Mouse (Mus musculus): Measurements from ENCODE around the gene Grasp.

Gene Grasp

GRCm38 (mm10) chr15:101224006-101224906, at the start of gene Grasp:
TSS of gene Grasp (plus strand) at chr15:101224188.
- DNase-seq = peak; percentile 82

- DNase-seq = peak; percentile 47
Measured at GRCm38 (mm10) chr15:101174294-101175130, 49.5 kb upstream of the Grasp start.

GRCm38 (mm10) chr15:101175131-101175460, 48.9 kb upstream of the Grasp start:
- DNase-seq = no peak

- DNase-seq = peak; percentile 35
Measured at GRCm38 (mm10) chr15:101175613-101176283, 48.2 kb upstream of the Grasp start.

DNA sequence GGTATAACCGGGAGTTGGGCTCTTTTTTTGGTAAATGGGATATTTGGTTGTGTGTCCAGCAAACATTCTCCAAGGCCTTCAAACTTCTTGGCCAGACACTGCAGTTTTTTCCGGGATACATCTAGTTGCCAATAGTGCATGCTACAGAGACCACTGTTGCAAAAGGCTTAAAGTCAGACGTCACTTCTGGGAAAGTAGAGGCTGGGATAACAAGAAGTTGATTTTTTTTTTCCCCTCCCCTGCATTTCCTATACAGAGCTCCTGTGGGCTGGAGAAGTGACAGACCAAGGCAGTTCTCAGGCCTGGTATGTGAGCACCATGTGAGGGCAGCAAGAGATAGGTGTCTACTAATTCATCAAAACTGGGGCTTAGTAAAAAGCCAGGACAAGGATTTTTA, 47.7 kb upstream of the Grasp start:
- no peak for DNase-seq

DNA sequence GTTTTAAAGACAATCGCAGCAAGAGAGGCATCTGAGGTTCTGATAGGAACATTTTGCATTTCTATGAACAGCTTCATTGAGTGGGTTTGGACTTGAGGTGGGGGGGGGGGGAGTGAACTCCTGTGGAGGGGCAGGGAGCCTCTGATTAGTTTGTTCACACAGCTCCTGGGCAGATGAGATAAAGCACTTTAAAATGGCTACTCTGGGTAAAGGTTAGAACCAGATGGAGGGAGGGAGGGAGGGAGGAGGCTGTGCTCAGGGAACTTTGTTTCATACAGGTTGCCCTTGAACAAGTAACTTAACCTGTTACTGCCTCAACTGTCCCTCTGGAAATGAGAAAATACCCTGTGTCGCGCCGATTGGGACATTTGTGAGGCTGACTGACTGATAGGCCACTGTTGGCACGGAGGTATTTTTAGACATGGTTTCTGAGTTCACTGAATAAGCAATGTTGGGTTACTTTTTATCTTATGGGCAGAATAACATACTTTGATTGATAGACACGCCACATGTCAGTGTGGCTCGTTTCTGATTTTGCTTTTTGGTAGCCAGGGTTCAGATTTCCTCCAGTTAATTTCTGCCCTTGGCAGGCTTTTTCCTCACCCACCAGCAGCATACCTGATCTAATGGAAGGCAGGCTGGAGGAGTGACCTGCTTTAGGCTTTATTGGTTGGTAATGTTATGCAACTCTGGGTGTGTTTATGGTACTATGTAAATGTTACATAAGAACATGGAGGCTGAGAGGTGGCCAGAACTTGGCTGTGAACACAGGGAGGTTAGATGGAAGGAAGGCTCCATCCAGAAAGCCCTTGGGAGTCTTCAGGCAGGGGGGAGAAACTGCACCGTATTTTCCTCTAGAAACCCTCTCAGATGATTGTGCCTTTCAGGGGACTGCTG, 46.9 kb upstream of the Grasp start:
- no peak for DNase-seq

GRCm38 (mm10) chr15:101180363-101181105, 43.5 kb upstream of the Grasp start:
- DNase-seq = peak; percentile 54

DNA sequence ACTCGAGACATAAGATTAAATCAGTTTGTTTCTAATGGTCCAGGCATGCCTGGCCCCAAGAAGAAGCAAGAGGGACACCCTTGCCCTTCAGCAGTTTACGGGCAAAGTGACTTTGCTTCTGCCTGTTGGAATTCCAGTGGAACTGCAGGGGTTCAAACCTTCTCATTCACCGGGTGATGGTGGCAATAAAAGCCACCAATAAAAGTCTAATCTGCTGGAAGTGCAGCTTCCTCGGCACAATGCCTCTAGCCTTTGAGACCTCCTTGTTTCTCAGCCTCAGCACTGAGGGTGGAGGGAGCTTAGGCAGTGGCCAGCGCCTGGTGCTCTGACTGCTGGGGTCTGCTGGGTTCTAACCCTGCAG, 42.9 kb upstream of the Grasp start:
- DNase-seq = no peak

DNA sequence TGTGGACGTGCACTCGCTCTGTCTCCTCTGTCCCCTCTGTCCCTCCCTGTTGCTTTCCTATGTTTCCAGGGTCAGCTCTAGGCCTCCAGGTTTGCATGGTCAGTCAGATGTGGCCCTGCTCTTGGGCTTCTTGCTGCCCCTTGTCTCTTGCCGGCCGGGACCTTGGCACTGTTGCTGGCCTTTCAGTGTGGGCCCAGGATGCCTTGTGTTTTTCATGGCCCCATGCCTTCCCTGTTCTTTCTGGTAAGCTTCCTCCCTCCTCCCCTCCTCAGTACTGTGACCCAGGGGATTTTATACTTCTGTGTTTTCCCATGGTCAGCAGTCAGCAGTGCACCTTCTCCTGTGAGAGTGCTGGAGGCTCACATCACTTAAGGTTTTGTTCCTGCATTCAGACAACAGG, 42.5 kb upstream of the Grasp start:
- no peak for DNase-seq

DNA sequence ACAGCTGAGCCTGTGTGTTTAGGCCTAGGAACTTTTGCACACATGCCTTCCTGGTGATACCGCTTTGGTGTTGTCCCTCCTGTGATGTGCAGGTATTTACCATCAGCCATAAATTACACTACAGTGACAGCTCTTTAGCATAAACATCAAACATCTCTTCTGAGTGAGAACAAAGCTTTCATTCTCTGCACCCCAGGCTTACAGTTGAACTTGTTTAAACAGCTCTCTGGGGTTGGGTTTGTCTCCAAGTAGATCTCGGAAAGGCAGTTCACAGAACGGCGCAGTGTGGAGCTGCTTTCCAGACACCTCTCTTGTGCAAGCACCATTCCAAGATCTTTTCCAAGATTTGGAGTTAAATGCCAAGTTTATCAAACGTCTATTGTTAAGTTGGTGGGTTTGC, 41.3 kb upstream of the Grasp start:
- DNase-seq = no peak

DNA sequence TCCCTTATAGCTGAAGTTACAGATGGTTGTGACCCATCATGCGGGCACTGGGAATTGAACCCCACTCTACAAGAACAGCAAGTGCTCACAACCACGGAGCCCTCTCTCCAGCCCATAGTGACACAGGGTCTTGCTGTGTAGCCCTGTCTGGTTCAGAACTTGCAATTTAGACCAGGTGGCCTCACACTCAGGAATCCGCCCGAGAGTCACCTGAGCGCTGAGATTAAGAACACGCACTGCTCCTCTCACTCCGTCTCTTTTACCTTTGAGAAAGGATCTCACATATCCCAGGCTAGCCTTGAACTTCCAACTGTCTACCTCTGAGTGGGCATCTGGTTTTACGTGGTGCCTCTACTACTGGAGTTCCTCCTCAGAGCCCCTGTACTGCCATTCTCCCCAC, 39.7 kb upstream of the Grasp start:
- no peak for DNase-seq

DNA sequence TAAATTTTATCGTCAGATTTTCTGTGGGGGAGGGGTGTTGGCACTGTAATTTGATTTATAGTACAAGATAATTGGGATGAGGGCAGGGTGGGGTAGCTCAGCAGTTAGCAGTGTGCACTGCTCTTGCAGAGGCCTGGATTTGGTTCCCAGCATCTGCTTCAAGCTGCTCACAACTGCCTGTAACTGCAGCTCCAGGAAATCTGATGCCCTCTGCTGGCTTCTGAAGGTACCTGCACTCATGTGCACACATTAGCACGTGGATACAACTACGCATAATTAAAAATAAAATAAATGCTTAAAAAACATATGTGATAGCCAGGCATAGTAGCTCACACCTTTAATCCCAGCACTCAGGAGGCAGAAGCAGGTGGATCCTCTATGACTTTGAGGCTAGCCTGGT, 38.4 kb upstream of the Grasp start:
- no peak for DNase-seq

- no peak for DNase-seq
Measured at GRCm38 (mm10) chr15:101187907-101188306, 36.1 kb upstream of the Grasp start.

DNA sequence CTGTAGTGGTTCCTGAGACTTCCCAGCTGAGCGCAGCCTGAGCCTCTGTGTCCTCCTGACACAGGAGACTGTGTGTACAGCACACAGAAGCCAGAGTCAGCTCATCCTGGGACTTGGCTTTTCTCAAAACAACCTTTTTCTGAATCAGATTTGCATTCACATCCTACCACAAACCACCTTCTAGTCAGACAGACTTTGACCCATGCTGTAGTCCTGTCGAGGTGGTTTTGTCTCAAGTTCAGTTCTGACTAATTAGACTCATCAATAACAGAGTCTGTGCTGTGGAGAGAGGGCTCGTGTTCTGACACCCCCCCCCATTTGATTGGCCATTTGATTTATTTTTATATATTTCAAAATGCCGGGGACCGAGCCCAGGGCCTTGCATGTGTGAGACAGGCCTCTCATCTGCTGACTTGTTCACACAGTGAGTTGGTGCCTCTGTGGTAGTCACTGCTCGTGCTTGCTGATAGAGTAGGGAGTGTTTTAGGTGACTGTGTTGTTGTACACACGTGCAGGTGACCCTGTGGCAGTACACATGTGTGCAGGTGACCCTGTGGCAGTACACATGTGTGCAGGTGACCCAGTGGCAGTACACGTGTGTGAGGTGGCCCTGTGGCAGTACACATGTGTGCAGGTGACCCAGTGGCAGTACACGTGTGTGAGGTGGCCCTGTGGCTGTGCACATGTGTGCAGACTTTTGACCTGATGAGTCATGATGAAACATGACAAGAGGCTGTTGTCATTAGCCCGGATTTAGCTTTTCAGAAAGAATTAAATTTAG, 33.8 kb upstream of the Grasp start:
- DNase-seq = no peak

- no peak for DNase-seq
Measured at GRCm38 (mm10) chr15:101190762-101191150, 33.2 kb upstream of the Grasp start.

- no peak for DNase-seq
Measured at GRCm38 (mm10) chr15:101191459-101192259, 32.3 kb upstream of the Grasp start.

DNA sequence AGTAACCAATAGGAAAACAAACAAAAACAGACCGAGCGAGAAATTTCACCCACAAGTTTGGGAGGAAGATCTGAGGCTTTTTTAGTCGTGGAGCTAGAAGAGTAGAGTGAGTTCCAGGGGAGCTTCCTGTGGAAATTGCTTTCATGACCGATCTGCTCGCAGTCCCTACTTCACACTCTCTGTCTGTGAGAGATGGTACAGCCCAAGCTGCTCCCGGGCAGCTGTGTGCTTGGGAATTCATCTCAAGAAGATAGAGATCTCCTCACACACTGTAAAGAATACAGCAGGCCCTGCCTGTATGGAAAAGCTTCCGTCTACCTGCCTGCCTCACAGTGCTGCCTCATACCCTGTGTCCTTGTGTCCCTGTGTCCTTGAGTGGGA, 31.7 kb upstream of the Grasp start:
- DNase-seq = no peak

GRCm38 (mm10) chr15:101192651-101193050, 31.3 kb upstream of the Grasp start:
- no peak for DNase-seq

DNA sequence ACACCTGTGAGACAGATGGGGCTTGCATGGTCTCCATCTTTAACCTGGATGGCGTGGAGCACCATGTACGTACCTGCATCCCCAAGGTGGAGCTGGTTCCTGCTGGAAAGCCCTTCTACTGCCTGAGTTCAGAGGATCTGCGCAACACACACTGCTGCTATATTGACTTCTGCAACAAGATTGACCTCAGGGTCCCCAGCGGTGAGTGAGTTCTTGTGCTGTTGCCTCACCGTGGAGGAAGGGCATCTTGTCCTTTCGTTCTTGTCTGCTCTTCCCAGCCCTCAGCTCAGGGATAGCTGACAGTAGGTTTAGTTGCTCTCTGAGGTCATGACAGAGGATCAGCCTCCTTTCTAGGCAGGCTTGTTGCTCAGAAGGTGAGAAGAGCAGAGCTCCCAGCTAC, 30.0 kb upstream of the Grasp start:
- DNase-seq = no peak

Data from thymus, postnatal 25 days (tissue).